Mouse (Mus musculus) embryonic stem cell, embryonic (primary cell): ENCODE results near the gene Igfbpl1.

Source experiments
- CTCF ChIA-PET, 4 experiments: fragments of 300-600 bp in 2 of 4; fragments of 350-600 bp in 2 of 4; sonication (Branson Sonifier 250); formaldehyde crosslinking; loops; one replicate each; lab custom pipeline; 2022; ENCODE audit warnings: inconsistent platforms in 2 of 4; lab: Charles Lee
- POLR2A ChIA-PET, 4 experiments: fragments of 300-600 bp in 2 of 4; fragments of 350-600 bp in 2 of 4; sonication (Branson Sonifier 250); formaldehyde crosslinking; loops; one replicate each; lab custom pipeline; 2022; ENCODE audit warnings: antibody characterized with exemption in 4 of 4, inconsistent platforms in 1 of 4; lab: Charles Lee

The Igfbpl1 gene

GRCm38 (mm10) chr4:45798964-45799363 lies 27.8 kb downstream of the Igfbpl1 start, which contains the start of gene Aldh1b1:
Gene Aldh1b1, plus strand, starts transcription at chr4:45799022.
- ChIA-PET CTCF (interaction anchor here in 3 of 4 experiments (0.7 to 2.1 kb wide), 13 partner anchors 12 to 231 kb away, joined by 3 to 7 read pairs (median 4); no protein-coding TSS in a partner anchor), POLR2A (interaction anchor here in 2 of 4 experiments (1.0 to 4.3 kb wide), 8 partner anchors 9 to 28 kb away, joined by 3 to 13 read pairs (median 6); no protein-coding TSS in a partner anchor)

GRCm38 (mm10) chr4:45796760-45797159 lies 30.0 kb downstream of the Igfbpl1 start:
- CTCF ChIA-PET, result interaction anchor here in 2 of 4 experiments (0.6 to 1.0 kb wide), 4 partner anchors 16 to 702 kb away, joined by 3 to 4 read pairs (median 3); no protein-coding TSS in a partner anchor
- POLR2A ChIA-PET, result no interaction called here

GRCm38 (mm10) chr4:45795191-45795811 lies 31.4 kb downstream of the Igfbpl1 start:
- ChIA-PET POLR2A (interaction anchor here in 2 of 4 experiments (0.7 to 1.3 kb wide), 2 partner anchors 16 to 102 kb away, joined by 3 read pairs; no protein-coding TSS in a partner anchor), CTCF (interaction anchor here in 3 of 4 experiments (0.6 to 1.3 kb wide), 4 partner anchors 15 to 126 kb away, joined by 3 to 5 read pairs (median 3); no protein-coding TSS in a partner anchor)

- CTCF ChIA-PET, result no interaction called here
- POLR2A ChIA-PET, result no interaction called here
Measured at GRCm38 (mm10) chr4:45790018-45790417, 36.7 kb downstream of the Igfbpl1 start.

- CTCF ChIA-PET, result no interaction called here
- POLR2A ChIA-PET, result interaction anchor here in 2 of 4 experiments (0.6 to 1.9 kb wide), 2 partner anchors 9 to 10 kb away, joined by 3 to 6 read pairs; partner anchors contain the start of gene Aldh1b1 (in 1 of the 2)
Measured at GRCm38 (mm10) chr4:45789263-45789958, 37.3 kb downstream of the Igfbpl1 start.

GRCm38 (mm10) chr4:45788446-45789081 lies 38.2 kb downstream of the Igfbpl1 start:
- POLR2A ChIA-PET, result interaction anchor here in 3 of 4 experiments (0.6 to 1.9 kb wide), 3 partner anchors 10 to 18 kb away, joined by 3 to 6 read pairs (median 3); partner anchors contain the start of gene Aldh1b1 (in 1 of the 3)

GRCm38 (mm10) chr4:45786674-45787073 lies 40.0 kb downstream of the Igfbpl1 start:
- ChIA-PET CTCF (interaction anchor here in 2 of 4 experiments (0.6 to 0.7 kb wide), 2 partner anchors 29 to 67 kb away, joined by 3 read pairs; no protein-coding TSS in a partner anchor), POLR2A (interaction anchor here in 1 of 4 experiments (0.8 kb wide), 1 partner anchor 22 kb away, joined by 3 read pairs; no protein-coding TSS in a partner anchor)

More at GRCm38 (mm10) chr4:45788446-45789081, 38.2 kb downstream of the Igfbpl1 start:
- CTCF ChIA-PET, result no interaction called here

- CTCF ChIA-PET, result interaction anchor here in 2 of 4 experiments (0.6 to 0.7 kb wide), 2 partner anchors 30 to 68 kb away, joined by 3 read pairs; no protein-coding TSS in a partner anchor
Measured at GRCm38 (mm10) chr4:45785959-45786358, 40.8 kb downstream of the Igfbpl1 start.

GRCm38 (mm10) chr4:45783671-45784070 lies 43.1 kb downstream of the Igfbpl1 start:
- CTCF ChIA-PET, result no interaction called here

More at GRCm38 (mm10) chr4:45785959-45786358, 40.8 kb downstream of the Igfbpl1 start:
- POLR2A ChIA-PET, result interaction anchor here in 1 of 4 experiments (0.8 to 1.9 kb wide), 3 partner anchors 10 to 23 kb away, joined by 3 to 6 read pairs (median 3); no protein-coding TSS in a partner anchor

GRCm38 (mm10) chr4:45771619-45772018 lies 55.1 kb downstream of the Igfbpl1 start:
- ChIA-PET POLR2A (interaction anchor here (0.6 to 2.6 kb wide), 36 partner anchors 8 to 761 kb away, joined by 3 to 14 read pairs (median 4); partner anchors contain the start of genes Aldh1b1 (in 2 of the 4), Shb (in 1 of the 4), Slc25a51 (in 1 of the 4) and Zbtb5 (in 1 of the 4)), CTCF (interaction anchor here (0.6 to 2.7 kb wide), 34 partner anchors 8 to 486 kb away, joined by 3 to 22 read pairs (median 4); partner anchors contain the start of genes Aldh1b1 (in 2 of the 4) and Slc25a51 (in 1 of the 4))

More at GRCm38 (mm10) chr4:45783671-45784070, 43.1 kb downstream of the Igfbpl1 start:
- POLR2A ChIA-PET, result interaction anchor here in 1 of 4 experiments (0.6 kb wide), 1 partner anchor 33 kb away, joined by 10 read pairs; no protein-coding TSS in a partner anchor

GRCm38 (mm10) chr4:45771173-45771572 lies 55.5 kb downstream of the Igfbpl1 start:
- CTCF ChIA-PET, result interaction anchor here (0.5 to 2.7 kb wide), 37 partner anchors 8 to 486 kb away, joined by 3 to 22 read pairs (median 4); partner anchors contain the start of genes Aldh1b1 (in 2 of the 4) and Slc25a51 (in 1 of the 4)

GRCm38 (mm10) chr4:45770638-45771033 lies 56.1 kb downstream of the Igfbpl1 start:
- POLR2A ChIA-PET, result interaction anchor here (0.5 to 2.6 kb wide), 48 partner anchors 8 to 1973 kb away, joined by 3 to 14 read pairs (median 4); partner anchors contain the start of genes Aldh1b1 (in 2 of the 4), Slc25a51 (in 1 of the 4), Tomm5 (in 1 of the 4) and Zbtb5 (in 1 of the 4)
- CTCF ChIA-PET, result interaction anchor here in 3 of 4 experiments (0.5 to 2.7 kb wide), 25 partner anchors 9 to 362 kb away, joined by 3 to 22 read pairs (median 4); partner anchors contain the start of genes Aldh1b1 (in 1 of the 3) and Slc25a51 (in 1 of the 3)

More at GRCm38 (mm10) chr4:45771173-45771572, 55.5 kb downstream of the Igfbpl1 start:
- POLR2A ChIA-PET, result interaction anchor here (0.5 to 2.6 kb wide), 47 partner anchors 8 to 1974 kb away, joined by 3 to 14 read pairs (median 4); partner anchors contain the start of genes Aldh1b1 (in 2 of the 4), Shb (in 1 of the 4), Slc25a51 (in 1 of the 4) and Zbtb5 (in 1 of the 4)

- ChIA-PET CTCF (interaction anchor here in 3 of 4 experiments (0.6 to 2.7 kb wide), 12 partner anchors 22 to 353 kb away, joined by 3 to 22 read pairs (median 4); no protein-coding TSS in a partner anchor), POLR2A (interaction anchor here in 3 of 4 experiments (0.6 to 2.6 kb wide), 35 partner anchors 15 to 758 kb away, joined by 3 to 14 read pairs (median 4); partner anchors contain the start of genes Aldh1b1 (in 2 of the 3), Slc25a51 (in 1 of the 3), Tomm5 (in 1 of the 3) and Zbtb5 (in 1 of the 3))
Measured at GRCm38 (mm10) chr4:45769791-45770637, 56.7 kb downstream of the Igfbpl1 start.

GRCm38 (mm10) chr4:45769141-45769540 lies 57.6 kb downstream of the Igfbpl1 start:
- CTCF ChIA-PET, result interaction anchor here in 2 of 4 experiments (0.5 to 1.4 kb wide), 3 partner anchors 181 to 757 kb away, joined by 3 to 7 read pairs (median 4); partner anchors contain the start of gene Zbtb5 (in 1 of the 2)
- POLR2A ChIA-PET, result interaction anchor here in 3 of 4 experiments (0.9 to 2.6 kb wide), 7 partner anchors 32 to 279 kb away, joined by 3 to 11 read pairs (median 3); no protein-coding TSS in a partner anchor

GRCm38 (mm10) chr4:45767891-45768558 lies 58.7 kb downstream of the Igfbpl1 start:
- ChIA-PET POLR2A (interaction anchor here in 3 of 4 experiments (1.0 to 2.1 kb wide), 5 partner anchors 64 to 360 kb away, joined by 3 to 7 read pairs (median 3); partner anchors contain the start of gene Slc25a51 (in 1 of the 3)), CTCF (no interaction called here)
